Mouse (Mus musculus): ENCODE measurements at regions not wholly inside any gene's neighbourhood (a gene's known extent, or its start where the extent isn't known, plus 50 kb on each side); places are given as distances from the start of the nearest gene placed in this dataset.

- H3K27ac ChIP-seq (ENCODE audit: insufficient read depth, low read depth, low read length): no peak overlapping the region
- H3K27me3 ChIP-seq (ENCODE audit: control insufficient read depth, insufficient read depth, low read length): no peaks in the 10 kb centered on the region
- no peaks in the 10 kb centered on the region for H3K36me3 ChIP-seq (ENCODE audit: control insufficient read depth, insufficient read depth, low read length)
- no peak for TF ChIP-seq POLR2A (IDR thresholded peaks at IDR 0.05; ENCODE audit: low read depth, low read length)
- TF ChIP-seq CTCF (IDR thresholded peaks at IDR 0.05; ENCODE audit: extremely low read depth, insufficient read length, insufficient replicate concordance, low read depth, low read length): no peak
- H3K4me1 ChIP-seq (ENCODE audit: control insufficient read depth, insufficient read depth, insufficient read length, low read length): no peaks in the 10 kb centered on the region
- H3K4me3 ChIP-seq (ENCODE audit: low read depth, low read length): no peak overlapping the region
- WGBS: 74% methylated on average over 6 of the region's 6 CpGs
Measured at GRCm38 (mm10) chr9:49969429-49969828, 170.7 kb upstream of the Ncam1 start.

DNA sequence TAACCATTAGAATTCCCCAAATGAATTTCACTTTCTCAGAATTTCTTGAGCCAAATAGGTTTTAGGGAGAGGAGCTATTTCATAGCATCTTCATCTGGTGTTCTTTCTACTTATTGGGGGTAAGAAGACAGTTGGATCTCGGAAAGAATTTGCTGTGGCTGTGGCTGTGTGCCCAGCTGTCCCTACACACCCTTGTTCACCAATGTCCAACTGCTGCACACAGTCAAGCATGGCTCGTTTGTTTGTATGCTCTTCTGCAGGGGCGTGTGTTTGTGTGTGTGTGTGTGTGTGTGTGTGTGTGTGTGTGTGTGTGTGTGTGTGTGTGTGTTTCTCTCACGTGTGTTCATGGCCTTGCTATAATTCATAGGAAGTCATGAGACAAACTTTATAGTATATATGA, 165.9 kb upstream of the Ncam1 start:
- Histone ChIP-seq H3K27ac (ENCODE audit: insufficient read depth, low read depth, low read length) (no peak overlapping the region), H3K27me3 (ENCODE audit: control insufficient read depth, insufficient read depth, low read length) (no peaks in the 10 kb centered on the region), H3K36me3 (ENCODE audit: control insufficient read depth, insufficient read depth, low read length) (no peaks in the 10 kb centered on the region), H3K4me3 (ENCODE audit: low read depth, low read length) (no peak overlapping the region), H3K4me1 (ENCODE audit: control insufficient read depth, insufficient read depth, insufficient read length, low read length) (no peaks in the 10 kb centered on the region)
- WGBS: 70% methylated on average over 4 of the region's 4 CpGs
- TF ChIP-seq CTCF (IDR thresholded peaks at IDR 0.05; ENCODE audit: extremely low read depth, insufficient read length, insufficient replicate concordance, low read depth, low read length): no peak
- no peak for TF ChIP-seq POLR2A (IDR thresholded peaks at IDR 0.05; ENCODE audit: low read depth, low read length)

GRCm38 (mm10) chr9:49962561-49963071, 163.9 kb upstream of the Ncam1 start:
- WGBS: 89% methylated on average over 8 of the region's 8 CpGs

DNA sequence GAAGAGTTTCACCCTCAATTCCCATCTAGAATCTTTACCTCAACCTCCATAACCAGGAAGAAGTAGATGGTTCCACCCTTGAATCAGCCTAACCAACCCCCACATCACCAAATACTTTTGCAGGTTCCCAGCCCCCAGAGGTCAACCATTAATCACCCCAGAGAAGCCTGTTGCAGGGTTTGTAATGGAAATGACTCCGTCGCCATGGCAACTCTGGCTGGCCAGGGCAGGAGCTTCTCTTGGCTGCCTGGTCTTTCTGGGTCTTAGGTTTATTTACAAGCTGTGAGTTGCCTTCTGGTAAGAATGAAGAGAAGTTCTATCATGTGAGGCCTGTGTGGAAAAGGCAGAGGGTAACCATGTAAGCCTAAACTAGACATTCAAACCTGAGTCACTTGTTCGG, 163.2 kb upstream of the Ncam1 start:
- no peak overlapping the region for H3K27ac ChIP-seq (ENCODE audit: insufficient read depth, low read depth, low read length)
- no peaks in the 10 kb centered on the region for H3K27me3 ChIP-seq (ENCODE audit: control insufficient read depth, insufficient read depth, low read length)
- H3K4me3 ChIP-seq (ENCODE audit: low read depth, low read length): no peak overlapping the region
- no peaks in the 10 kb centered on the region for H3K36me3 ChIP-seq (ENCODE audit: control insufficient read depth, insufficient read depth, low read length)
- TF ChIP-seq CTCF (IDR thresholded peaks at IDR 0.05; ENCODE audit: extremely low read depth, insufficient read length, insufficient replicate concordance, low read depth, low read length): no peak
- TF ChIP-seq POLR2A (IDR thresholded peaks at IDR 0.05; ENCODE audit: low read depth, low read length): no peak
- 48% methylated on average over 3 of the region's 3 CpGs for WGBS
- H3K4me1 ChIP-seq (ENCODE audit: control insufficient read depth, insufficient read depth, insufficient read length, low read length): no peaks in the 10 kb centered on the region

More at GRCm38 (mm10) chr9:49962561-49963071, 163.9 kb upstream of the Ncam1 start:
- Histone ChIP-seq H3K27ac (ENCODE audit: insufficient read depth, low read depth, low read length) (no peak overlapping the region), H3K36me3 (ENCODE audit: control insufficient read depth, insufficient read depth, low read length) (no peaks in the 10 kb centered on the region), H3K4me1 (ENCODE audit: control insufficient read depth, insufficient read depth, insufficient read length, low read length) (no peaks in the 10 kb centered on the region), H3K27me3 (ENCODE audit: control insufficient read depth, insufficient read depth, low read length) (no peaks in the 10 kb centered on the region), H3K4me3 (ENCODE audit: low read depth, low read length) (no peak overlapping the region)
- no peak for TF ChIP-seq CTCF (IDR thresholded peaks at IDR 0.05; ENCODE audit: extremely low read depth, insufficient read length, insufficient replicate concordance, low read depth, low read length)
- no peak for TF ChIP-seq POLR2A (IDR thresholded peaks at IDR 0.05; ENCODE audit: low read depth, low read length)

- Histone ChIP-seq H3K27me3 (ENCODE audit: control insufficient read depth, insufficient read depth, low read length) (no peaks in the 10 kb centered on the region), H3K27ac (ENCODE audit: insufficient read depth, low read depth, low read length) (no peak overlapping the region), H3K36me3 (ENCODE audit: control insufficient read depth, insufficient read depth, low read length) (no peaks in the 10 kb centered on the region), H3K4me3 (ENCODE audit: low read depth, low read length) (no peak overlapping the region), H3K4me1 (ENCODE audit: control insufficient read depth, insufficient read depth, insufficient read length, low read length) (no peaks in the 10 kb centered on the region)
- WGBS: 90% methylated on average over 5 of the region's 5 CpGs
- TF ChIP-seq POLR2A (IDR thresholded peaks at IDR 0.05; ENCODE audit: low read depth, low read length): no peak
- no peak for TF ChIP-seq CTCF (IDR thresholded peaks at IDR 0.05; ENCODE audit: extremely low read depth, insufficient read length, insufficient replicate concordance, low read depth, low read length)
Measured at GRCm38 (mm10) chr9:49961329-49961728, 162.6 kb upstream of the Ncam1 start.

DNA sequence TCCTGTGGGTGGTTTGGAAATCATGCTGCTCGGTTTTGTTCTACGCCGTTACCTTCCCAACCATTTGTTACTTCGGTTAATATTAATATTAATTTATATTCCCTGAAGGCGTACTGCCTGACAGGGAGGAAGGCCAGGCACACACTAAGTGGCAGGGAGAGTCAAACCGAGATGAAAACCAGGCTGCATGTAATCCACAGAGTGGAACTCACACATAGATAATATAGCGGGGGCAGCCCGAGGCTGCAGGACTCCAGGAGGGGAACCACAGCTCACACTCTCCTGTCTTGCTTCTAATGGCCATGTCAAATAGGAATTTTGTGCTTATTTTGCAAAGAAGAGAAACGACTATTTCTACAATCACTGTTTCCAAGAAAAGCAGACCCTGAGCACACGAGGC, 161.3 kb upstream of the Ncam1 start:
- WGBS: 68% methylated on average over 10 of the region's 10 CpGs
- Histone ChIP-seq H3K36me3 (ENCODE audit: control insufficient read depth, insufficient read depth, low read length) (no peaks in the 10 kb centered on the region), H3K4me3 (ENCODE audit: low read depth, low read length) (no peak overlapping the region), H3K27me3 (ENCODE audit: control insufficient read depth, insufficient read depth, low read length) (no peaks in the 10 kb centered on the region), H3K4me1 (ENCODE audit: control insufficient read depth, insufficient read depth, insufficient read length, low read length) (no peaks in the 10 kb centered on the region), H3K27ac (ENCODE audit: insufficient read depth, low read depth, low read length) (no peak overlapping the region)
- TF ChIP-seq CTCF (IDR thresholded peaks at IDR 0.05; ENCODE audit: extremely low read depth, insufficient read length, insufficient replicate concordance, low read depth, low read length) (no peak), POLR2A (IDR thresholded peaks at IDR 0.05; ENCODE audit: low read depth, low read length) (no peak)

- no peaks in the 10 kb centered on the region for H3K27me3 ChIP-seq (ENCODE audit: control insufficient read depth, insufficient read depth, low read length)
- WGBS: 77% methylated on average over 3 of the region's 3 CpGs
- TF ChIP-seq CTCF (IDR thresholded peaks at IDR 0.05; ENCODE audit: extremely low read depth, insufficient read length, insufficient replicate concordance, low read depth, low read length): no peak
- no peak for TF ChIP-seq POLR2A (IDR thresholded peaks at IDR 0.05; ENCODE audit: low read depth, low read length)
- H3K4me3 ChIP-seq (ENCODE audit: low read depth, low read length): no peak overlapping the region
- H3K36me3 ChIP-seq (ENCODE audit: control insufficient read depth, insufficient read depth, low read length): no peaks in the 10 kb centered on the region
- H3K27ac ChIP-seq (ENCODE audit: insufficient read depth, low read depth, low read length): no peak overlapping the region
- H3K4me1 ChIP-seq (ENCODE audit: control insufficient read depth, insufficient read depth, insufficient read length, low read length): no peaks in the 10 kb centered on the region
Measured at GRCm38 (mm10) chr9:49958890-49959289, 160.2 kb upstream of the Ncam1 start.

Measured in small intestine, adult 2 months (tissue).